Mouse (Mus musculus) liver, embryonic 12.5 days (tissue): Measurements from ENCODE around the gene Gm48551. TPM values are rescaled to one million over a fixed set of nuclear protein-coding genes. Genes with fewer than 3 reads are reported as not detected.
A peak's percentile ranks its signal among the peaks of the same experiment; 100 is the strongest.

Source experiments
- ATAC-seq: fragments of 200-750 bp; cut with Nextera tagmentation; 2 replicates; pipeline ENCODE4 v1.8.0; 2017; ENCODE audit warnings: moderate number of reproducible peaks, mild to moderate bottlenecking, moderate library complexity
- H3K27ac ChIP-seq: fragments of 300-500 bp; sonication (generic); 2 replicates; pipeline ENCODE4 v1.5.1; 2016; ENCODE audit warnings: mild to moderate bottlenecking
- H3K27me3 ChIP-seq: fragments of 300-500 bp; sonication (generic); replicated peaks from 2 replicates; pipeline ENCODE4 v1.6.1; 2016; ENCODE audit warnings: mild to moderate bottlenecking, moderate library complexity
- H3K36me3 ChIP-seq: fragments of 300-500 bp; sonication (generic); 2 replicates; pipeline ENCODE4 v1.6.1; 2016; ENCODE audit warnings: mild to moderate bottlenecking, moderate library complexity
- H3K4me1 ChIP-seq: fragments of 300-500 bp; sonication (generic); 2 replicates; pipeline ENCODE4 v1.6.1; 2016
- H3K4me2 ChIP-seq: fragments of 300-500 bp; sonication (generic); 2 replicates; pipeline ENCODE4 v1.6.1; 2016; ENCODE audit warnings: mild to moderate bottlenecking, moderate library complexity
- H3K4me3 ChIP-seq: fragments of 300-500 bp; sonication (generic); 2 replicates; pipeline ENCODE4 v1.5.1; 2016; ENCODE audit warnings: mild to moderate bottlenecking, moderate library complexity
- H3K9ac ChIP-seq: fragments of 300-500 bp; sonication (generic); 2 replicates; pipeline ENCODE4 v1.6.1; 2016; ENCODE audit warnings: mild to moderate bottlenecking, moderate library complexity
- H3K9me3 ChIP-seq: fragments of 300-500 bp; sonication (generic); replicated peaks from 2 replicates; pipeline ENCODE4 v1.6.1; 2016; ENCODE audit warnings: mild to moderate bottlenecking, moderate library complexity
- WGBS: fragments of 180-500 bp; shearing (Covaris S2); methylation state at CpG from one replicate; pipeline ENCODE4 v1.1.7; 2016; ENCODE audit not compliant: insufficient replicate concordance; 5-methylcytosine and 5-hydroxymethylcytosine counted together
- polyA plus RNA-seq: library from polyadenylated mRNA; unstranded; fragments of >200 nt; fragmentation: Nextera tagmentation; extraction: Ambion mirVana; gene quantifications from 2 replicates; pipeline ENCODE4 v1.2.1, GENCODE M21; 2016

The Gm48551 gene
- polyA plus RNA-seq, 1 experiment from 2014 or later, result 0.68 TPM

GRCm38 (mm10) chr10:81401205-81401520 lies 16.9 kb downstream of the Gm48551 start:
- H3K27me3 ChIP-seq, result peaks cover 46% of the 10 kb centered on the region
- ATAC-seq, result no peak; the same call in 1 of the 2 replicates
- no peak overlapping the region for H3K9ac ChIP-seq
- peaks cover 33% of the 10 kb centered on the region for H3K36me3 ChIP-seq
- H3K4me2 ChIP-seq, result peak overlapping the region; percentile 46
- 37% methylated on average over 10 of the region's 10 CpGs for WGBS
- no peak overlapping the region for H3K4me3 ChIP-seq
- peak overlapping the region; percentile 73 for H3K27ac ChIP-seq
- H3K9me3 ChIP-seq, result no peaks in the 10 kb centered on the region
- peaks cover 46% of the 10 kb centered on the region for H3K4me1 ChIP-seq

- Histone ChIP-seq H3K4me3 (no peak overlapping the region), H3K27me3 (peaks cover 51% of the 10 kb centered on the region), H3K9ac (0 out of 2 replicates have a peak overlapping the region, but pooled peaks have one; percentile 23)
Measured at GRCm38 (mm10) chr10:81401521-81402226, 17.4 kb downstream of the Gm48551 start.

DNA sequence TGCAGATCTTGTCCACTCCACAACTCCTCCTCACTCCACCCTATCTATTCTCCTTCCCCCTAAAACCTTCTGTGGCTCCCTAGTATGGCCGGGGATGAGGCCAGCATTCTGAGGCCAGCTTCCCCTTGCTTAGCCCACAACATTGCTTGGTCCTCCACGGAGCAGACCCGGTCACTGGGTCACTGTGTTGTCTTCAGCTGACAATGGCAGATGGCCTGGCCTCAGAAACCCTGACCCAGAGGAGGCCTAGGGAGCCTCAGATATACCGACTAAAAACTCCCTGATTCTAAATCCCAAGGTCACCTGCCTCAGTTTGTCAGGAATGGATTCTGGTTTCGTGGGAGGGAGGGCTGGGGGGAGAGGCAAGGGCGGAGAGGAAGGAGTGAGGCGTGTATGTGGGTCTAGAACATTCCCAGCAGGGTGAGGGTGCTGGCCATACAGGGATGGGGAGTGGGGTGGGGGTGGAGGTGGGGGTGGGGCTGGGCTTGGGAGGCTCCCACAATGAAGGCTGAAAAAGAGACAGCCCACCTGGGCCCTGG lies 18.0 kb downstream of the Gm48551 start:
- Histone ChIP-seq H3K36me3 (peaks cover 37% of the 10 kb centered on the region), H3K9me3 (no peaks in the 10 kb centered on the region), H3K9ac (no peak overlapping the region), H3K4me2 (peak overlapping the region; percentile 46), H3K4me1 (peaks cover 57% of the 10 kb centered on the region), H3K4me3 (no peak overlapping the region), H3K27me3 (peaks cover 58% of the 10 kb centered on the region), H3K27ac (peak overlapping the region; percentile 70)
- WGBS, result 39% methylated on average over 7 of the region's 7 CpGs
- no peak; the same call in 1 of the 2 replicates for ATAC-seq

More at GRCm38 (mm10) chr10:81401521-81402226, 17.4 kb downstream of the Gm48551 start:
- Histone ChIP-seq H3K27ac (peak overlapping the region; percentile 73), H3K4me2 (peak overlapping the region; percentile 46), H3K9me3 (no peaks in the 10 kb centered on the region), H3K4me1 (peaks cover 51% of the 10 kb centered on the region), H3K36me3 (peaks cover 33% of the 10 kb centered on the region)
- peak; percentile 80 for ATAC-seq
- WGBS, result 7% methylated on average over 18 of the region's 18 CpGs

DNA sequence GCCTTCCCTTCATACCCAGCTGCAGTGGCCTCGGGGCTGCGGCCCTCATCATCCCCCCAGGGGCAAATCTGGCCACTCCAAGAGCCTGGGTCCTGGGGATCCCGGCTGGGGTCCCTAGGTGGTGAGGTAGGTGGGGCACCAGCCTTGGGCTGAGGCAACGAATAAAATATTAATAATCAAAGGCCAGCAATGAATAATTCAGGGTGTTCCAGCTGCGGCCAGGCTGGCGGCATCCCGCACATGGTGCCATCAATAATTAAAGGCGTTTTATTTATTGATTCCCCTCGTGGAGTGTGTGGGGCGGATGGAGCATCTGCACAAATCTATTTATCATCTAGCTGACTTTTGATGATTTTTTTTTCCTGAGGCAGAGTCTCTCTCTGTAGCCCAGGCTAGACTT lies 19.2 kb downstream of the Gm48551 start:
- Histone ChIP-seq H3K4me2 (no peak overlapping the region), H3K4me3 (no peak overlapping the region), H3K9ac (no peak overlapping the region), H3K9me3 (no peaks in the 10 kb centered on the region), H3K27ac (no peak overlapping the region; the same call in 1 of the 2 replicates), H3K36me3 (peaks cover 37% of the 10 kb centered on the region), H3K4me1 (peaks cover 70% of the 10 kb centered on the region), H3K27me3 (peaks cover 70% of the 10 kb centered on the region)
- no peak for ATAC-seq
- WGBS, result 71% methylated on average over 10 of the region's 10 CpGs

DNA sequence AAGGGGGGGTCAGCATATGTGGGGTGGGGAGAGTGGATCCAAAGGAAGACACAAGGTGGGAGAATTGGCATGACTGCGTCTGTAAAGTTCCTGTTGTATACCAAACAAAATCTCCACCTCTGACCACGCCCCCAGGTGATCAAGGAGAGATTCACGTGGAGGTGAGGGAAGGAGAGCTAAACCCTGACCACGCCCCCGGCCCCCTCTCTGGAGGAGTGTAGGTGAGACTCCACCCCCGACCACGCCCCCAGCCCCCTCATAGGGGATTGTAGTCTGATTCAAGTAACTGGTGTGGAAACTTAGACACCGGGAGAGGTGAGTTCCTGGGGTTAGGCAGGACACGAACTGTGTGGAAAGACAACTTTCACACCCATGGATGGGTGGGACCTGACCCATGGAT lies 19.8 kb downstream of the Gm48551 start:
- Histone ChIP-seq H3K27ac (no peak overlapping the region), H3K9me3 (no peaks in the 10 kb centered on the region), H3K9ac (no peak overlapping the region), H3K4me3 (no peak overlapping the region), H3K4me2 (no peak overlapping the region), H3K4me1 (peaks cover 75% of the 10 kb centered on the region), H3K36me3 (peaks cover 37% of the 10 kb centered on the region), H3K27me3 (peaks cover 75% of the 10 kb centered on the region)
- WGBS, result 26% methylated on average over 9 of the region's 9 CpGs
- ATAC-seq, result no peak

GRCm38 (mm10) chr10:81404720-81405119 lies 20.5 kb downstream of the Gm48551 start:
- Histone ChIP-seq H3K4me2 (0 out of 2 replicates have a peak overlapping the region, but pooled peaks have one; percentile 2), H3K4me1 (peaks cover 82% of the 10 kb centered on the region)

GRCm38 (mm10) chr10:81405588-81406201 lies 21.4 kb downstream of the Gm48551 start:
- H3K4me3 ChIP-seq, result no peak overlapping the region
- H3K27ac ChIP-seq, result no peak overlapping the region
- H3K4me2 ChIP-seq, result no peak overlapping the region
- H3K27me3 ChIP-seq, result peaks cover 70% of the 10 kb centered on the region
- ATAC-seq, result no peak
- H3K36me3 ChIP-seq, result peaks cover 22% of the 10 kb centered on the region
- no peak overlapping the region for H3K9ac ChIP-seq
- H3K4me1 ChIP-seq, result peaks cover 91% of the 10 kb centered on the region
- WGBS, result 36% methylated on average over 13 of the region's 13 CpGs
- no peaks in the 10 kb centered on the region for H3K9me3 ChIP-seq

More at GRCm38 (mm10) chr10:81404720-81405119, 20.5 kb downstream of the Gm48551 start:
- Histone ChIP-seq H3K27ac (no peak overlapping the region), H3K9ac (no peak overlapping the region), H3K36me3 (peaks cover 32% of the 10 kb centered on the region), H3K4me3 (no peak overlapping the region), H3K9me3 (no peaks in the 10 kb centered on the region), H3K27me3 (peaks cover 79% of the 10 kb centered on the region)
- no peak for ATAC-seq
- 30% methylated on average over 18 of the region's 18 CpGs for WGBS

GRCm38 (mm10) chr10:81406504-81407440 lies 22.5 kb downstream of the Gm48551 start:
- no peak overlapping the region; the same call in 1 of the 2 replicates for H3K9ac ChIP-seq
- no peak for ATAC-seq

DNA sequence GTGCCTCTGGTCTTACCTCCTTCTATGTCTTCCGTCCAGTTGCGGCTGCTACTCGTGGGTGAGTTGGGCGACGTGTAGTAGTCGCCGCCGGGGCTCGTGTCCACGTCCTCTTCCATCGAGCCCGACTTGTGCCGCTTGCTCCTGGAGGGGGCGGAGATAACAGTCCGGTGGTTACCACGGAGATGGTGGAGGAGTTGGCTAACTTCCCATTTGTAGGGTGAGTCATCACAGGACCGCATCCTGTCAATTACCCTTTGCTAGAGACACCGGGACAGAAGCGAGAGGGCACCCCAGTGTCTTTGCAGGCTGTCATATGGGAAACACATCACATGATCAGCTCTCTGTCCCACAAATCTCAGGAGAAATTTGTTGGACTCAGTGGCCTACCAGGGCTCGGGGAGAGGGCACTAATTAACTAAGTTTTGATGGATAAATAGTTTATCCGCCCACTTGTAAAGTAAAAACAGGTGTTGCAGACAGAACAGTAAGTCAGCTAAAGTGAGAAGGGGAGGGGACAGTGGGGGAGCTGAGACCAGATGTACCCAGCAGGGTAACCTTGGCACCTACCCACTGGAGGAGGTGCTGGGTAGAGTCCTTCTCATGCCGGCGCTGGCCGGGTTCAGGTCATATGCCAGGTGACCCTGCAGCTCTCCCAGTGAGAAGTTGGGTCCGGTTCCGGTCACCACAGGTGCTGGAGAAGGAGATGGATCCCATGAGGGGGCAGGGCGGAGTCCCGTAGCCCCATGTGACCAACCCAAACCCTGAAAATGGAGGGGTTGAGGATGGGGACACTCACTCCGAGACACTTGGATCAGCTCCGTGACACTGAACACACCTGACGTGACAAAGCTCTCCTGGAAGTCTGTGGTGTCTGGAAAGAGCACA lies 23.5 kb downstream of the Gm48551 start:
- Histone ChIP-seq H3K27me3 (peaks cover 64% of the 10 kb centered on the region), H3K4me3 (peak overlapping the region; percentile 28), H3K4me1 (peaks cover 92% of the 10 kb centered on the region), H3K9me3 (no peaks in the 10 kb centered on the region), H3K9ac (no peak overlapping the region), H3K27ac (peak overlapping the region; percentile 42), H3K36me3 (peaks cover 19% of the 10 kb centered on the region; the same call in 1 of the 2 replicates), H3K4me2 (peak overlapping the region; percentile 50)
- 16% methylated on average over 31 of the region's 31 CpGs for WGBS
- no peak for ATAC-seq

More at GRCm38 (mm10) chr10:81406504-81407440, 22.5 kb downstream of the Gm48551 start:
- peak overlapping the region; percentile 50 for H3K4me2 ChIP-seq
- no peak overlapping the region for H3K27ac ChIP-seq
- H3K36me3 ChIP-seq, result peaks cover 19% of the 10 kb centered on the region; the same call in 1 of the 2 replicates
- no peaks in the 10 kb centered on the region for H3K9me3 ChIP-seq
- H3K4me1 ChIP-seq, result peaks cover 92% of the 10 kb centered on the region
- peaks cover 70% of the 10 kb centered on the region for H3K27me3 ChIP-seq
- 19% methylated on average over 24 of the region's 24 CpGs for WGBS
- H3K4me3 ChIP-seq, result peak overlapping the region; percentile 28

DNA sequence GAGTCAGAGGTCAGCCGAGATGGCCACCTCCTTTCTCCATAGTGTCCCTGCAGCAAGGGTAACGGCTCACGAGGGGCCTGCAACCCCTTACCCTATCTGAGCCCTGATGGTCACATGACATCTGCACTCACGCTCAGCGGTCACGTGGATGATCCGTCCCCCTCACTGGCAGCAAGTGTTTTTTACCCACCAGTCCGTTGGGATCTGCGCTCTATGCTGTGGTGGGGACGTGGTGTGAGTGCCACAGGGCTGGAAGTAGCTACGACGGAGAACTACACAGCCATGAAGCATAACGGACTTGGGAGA lies 24.1 kb downstream of the Gm48551 start:
- peaks cover 92% of the 10 kb centered on the region for H3K4me1 ChIP-seq
- peaks cover 19% of the 10 kb centered on the region; the same call in 1 of the 2 replicates for H3K36me3 ChIP-seq
- ATAC-seq, result peak; percentile 3; the same call in 1 of the 2 replicates
- H3K27ac ChIP-seq, result peak overlapping the region; percentile 42
- no peak overlapping the region for H3K9ac ChIP-seq
- no peak overlapping the region for H3K4me3 ChIP-seq
- WGBS, result 27% methylated on average over 13 of the region's 13 CpGs
- H3K27me3 ChIP-seq, result peaks cover 58% of the 10 kb centered on the region
- H3K9me3 ChIP-seq, result no peaks in the 10 kb centered on the region
- H3K4me2 ChIP-seq, result peak overlapping the region; percentile 50
